Mouse (Mus musculus) midbrain, embryonic 11.5 days (tissue): Measurements from ENCODE around the gene Shc3. TPM values are rescaled to one million over a fixed set of nuclear protein-coding genes. Genes with fewer than 3 reads are reported as not detected.

Experiments used
- ATAC-seq: fragments of 200-750 bp; cut with Nextera tagmentation; 2 replicates; pipeline ENCODE4 v1.8.0; 2017; ENCODE audit warnings: moderate TSS enrichment, moderate library complexity; ENCODE audit not compliant: low FRiP score
- DNase-seq: peaks from one replicate; pipeline ENCODE4 v3.0.0; 2015; ENCODE audit warnings: low spot score; ENCODE audit errors: missing footprints
- H3K27ac ChIP-seq: fragments of 300-500 bp; sonication (generic); 2 replicates; pipeline ENCODE4 v1.5.1; 2014; ENCODE audit warnings: low read depth, low read length
- H3K27me3 ChIP-seq: fragments of 300-500 bp; sonication (generic); 2 replicates; pipeline ENCODE4 v1.6.1; 2014; ENCODE audit warnings: mild to moderate bottlenecking, low read length, moderate library complexity, mixed read lengths; ENCODE audit not compliant: control insufficient read depth, insufficient read depth
- H3K36me3 ChIP-seq: fragments of 300-500 bp; sonication (generic); 2 replicates; pipeline ENCODE4 v1.6.1; 2014; ENCODE audit warnings: mild to moderate bottlenecking, low read length, moderate library complexity, mixed read lengths; ENCODE audit not compliant: control insufficient read depth, insufficient read depth
- H3K4me1 ChIP-seq: fragments of 300-500 bp; sonication (generic); 2 replicates; pipeline ENCODE4 v1.6.1; 2014; ENCODE audit warnings: low read length; ENCODE audit not compliant: control insufficient read depth, insufficient read depth
- H3K4me2 ChIP-seq: fragments of 300-500 bp; sonication (generic); 2 replicates; pipeline ENCODE4 v1.6.1; 2014; ENCODE audit warnings: mild to moderate bottlenecking, moderate library complexity
- H3K4me3 ChIP-seq: fragments of 300-500 bp; sonication (generic); 2 replicates; pipeline ENCODE4 v1.5.1; 2014; ENCODE audit warnings: low read depth, low read length
- H3K9ac ChIP-seq: fragments of 300-500 bp; sonication (generic); 2 replicates; pipeline ENCODE4 v1.6.1; 2014; ENCODE audit warnings: low read length
- H3K9me3 ChIP-seq: fragments of 300-500 bp; sonication (generic); 2 replicates; pipeline ENCODE4 v1.6.1; 2016; ENCODE audit warnings: low read length; ENCODE audit not compliant: control insufficient read depth
- WGBS: fragments of 180-500 bp; shearing (Covaris S2); extraction: QIAGEN DNeasy Blood & Tissue Kit; methylation state at CpG from one replicate; pipeline ENCODE4 v1.1.7; 2014; 5-methylcytosine and 5-hydroxymethylcytosine counted together
- polyA plus RNA-seq: library from polyadenylated mRNA; unstranded; fragments of >200 nt; fragmentation: Nextera tagmentation; extraction: Ambion mirVana; gene quantifications from 2 replicates; pipeline ENCODE4 v1.2.1, GENCODE M21; 2014

Gene Shc3
- polyA plus RNA-seq, 1 experiment from 2014 or later, result 5.7 TPM

- no peak overlapping the region for H3K4me2 ChIP-seq
- H3K4me1 ChIP-seq, result no peaks in the 10 kb centered on the region
- no peak overlapping the region for H3K9ac ChIP-seq
- H3K27ac ChIP-seq, result no peak overlapping the region
- no peak for DNase-seq
- H3K4me3 ChIP-seq, result no peak overlapping the region
- H3K9me3 ChIP-seq, result no peaks in the 10 kb centered on the region
- no peak for ATAC-seq
- H3K36me3 ChIP-seq, result no peaks in the 10 kb centered on the region
- 82% methylated on average over 11 of the region's 11 CpGs for WGBS
- H3K27me3 ChIP-seq, result no peaks in the 10 kb centered on the region
These were observed 88.7 kb downstream of the Shc3 start for GRCm38 (mm10) chr13:51480341-51481011.

DNA sequence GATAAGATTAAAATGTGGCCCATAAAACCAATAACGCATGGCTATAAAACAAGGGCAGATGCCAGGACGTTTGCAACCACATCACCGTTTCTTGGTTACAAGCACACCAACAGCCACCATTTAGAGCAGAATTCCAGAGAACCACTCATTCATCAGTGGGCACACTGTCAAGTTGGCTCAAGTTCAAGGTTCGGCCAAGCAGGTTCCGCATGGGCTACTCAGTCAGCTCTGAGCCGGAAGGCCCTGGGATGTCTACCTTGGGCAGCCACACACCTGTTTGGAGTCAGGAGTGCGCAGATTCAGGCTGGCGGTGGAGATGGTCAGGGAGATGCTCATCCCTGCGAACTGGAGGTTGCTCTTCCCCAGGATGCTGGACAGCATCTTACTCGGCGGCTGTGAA is 89.4 kb downstream of the Shc3 start:
- no peak overlapping the region for H3K4me2 ChIP-seq
- H3K27me3 ChIP-seq, result no peaks in the 10 kb centered on the region
- no peaks in the 10 kb centered on the region for H3K4me1 ChIP-seq
- no peak overlapping the region for H3K4me3 ChIP-seq
- no peak for DNase-seq
- no peaks in the 10 kb centered on the region for H3K36me3 ChIP-seq
- no peaks in the 10 kb centered on the region for H3K9me3 ChIP-seq
- H3K27ac ChIP-seq, result no peak overlapping the region
- WGBS, result 89% methylated on average over 11 of the region's 11 CpGs
- no peak for ATAC-seq
- no peak overlapping the region for H3K9ac ChIP-seq

- Histone ChIP-seq H3K27ac (no peak overlapping the region), H3K36me3 (no peaks in the 10 kb centered on the region), H3K4me3 (no peak overlapping the region), H3K27me3 (no peaks in the 10 kb centered on the region), H3K4me1 (no peaks in the 10 kb centered on the region), H3K4me2 (no peak overlapping the region), H3K9me3 (no peaks in the 10 kb centered on the region), H3K9ac (no peak overlapping the region)
- no peak for DNase-seq
- 87% methylated on average over 10 of the region's 10 CpGs for WGBS
- no peak for ATAC-seq
These were observed 92.2 kb downstream of the Shc3 start for GRCm38 (mm10) chr13:51476991-51477390.

GRCm38 (mm10) chr13:51468697-51469250 is 100.4 kb downstream of the Shc3 start:
- ATAC-seq (no peak), DNase-seq (no peak)
- Histone ChIP-seq H3K4me1 (no peaks in the 10 kb centered on the region), H3K4me2 (no peak overlapping the region), H3K9me3 (no peaks in the 10 kb centered on the region), H3K9ac (no peak overlapping the region), H3K27me3 (no peaks in the 10 kb centered on the region), H3K27ac (no peak overlapping the region), H3K36me3 (no peaks in the 10 kb centered on the region), H3K4me3 (no peak overlapping the region)
- 77% methylated on average over 17 of the region's 17 CpGs for WGBS

DNA sequence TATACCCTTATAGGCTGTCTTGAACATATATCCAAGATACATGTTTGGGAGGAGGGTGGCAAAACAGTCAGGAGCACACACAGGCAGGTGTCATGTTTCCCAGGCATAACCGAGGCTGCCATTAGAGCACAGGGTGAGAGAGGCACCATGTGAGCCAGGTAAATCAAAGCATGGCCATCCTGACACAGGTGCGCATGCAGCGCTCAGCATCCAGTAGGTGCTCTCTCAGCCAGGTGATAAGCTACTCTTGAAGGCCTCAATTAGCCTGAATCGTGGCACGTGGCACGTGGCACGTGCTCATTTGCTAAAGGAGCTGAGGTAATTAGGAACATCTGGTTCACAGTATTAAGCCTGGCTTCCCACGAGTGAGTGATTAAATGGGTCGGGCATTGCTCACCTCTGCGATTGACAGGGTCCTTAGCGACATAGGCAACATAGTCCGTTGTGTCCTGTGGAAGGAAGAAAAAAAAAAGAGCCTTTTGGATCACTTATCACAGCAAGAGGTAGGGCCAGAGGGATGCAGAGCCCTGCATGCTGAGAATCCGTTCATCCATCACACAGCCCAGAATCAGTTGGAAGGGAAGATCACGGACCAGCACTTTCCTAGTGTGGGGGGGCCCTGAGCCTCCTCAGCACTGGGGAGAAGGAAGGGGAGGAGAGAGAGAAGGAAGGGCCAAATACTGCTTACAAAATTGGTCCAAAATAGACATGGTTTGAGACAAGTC is 102.9 kb downstream of the Shc3 start:
- H3K4me2 ChIP-seq, result no peak overlapping the region
- H3K9me3 ChIP-seq, result no peaks in the 10 kb centered on the region
- no peaks in the 10 kb centered on the region for H3K36me3 ChIP-seq
- 85% methylated on average over 14 of the region's 14 CpGs for WGBS
- H3K27ac ChIP-seq, result no peak overlapping the region
- no peaks in the 10 kb centered on the region for H3K27me3 ChIP-seq
- DNase-seq (no peak), ATAC-seq (no peak)
- H3K9ac ChIP-seq, result no peak overlapping the region
- no peaks in the 10 kb centered on the region for H3K4me1 ChIP-seq
- no peak overlapping the region for H3K4me3 ChIP-seq

DNA sequence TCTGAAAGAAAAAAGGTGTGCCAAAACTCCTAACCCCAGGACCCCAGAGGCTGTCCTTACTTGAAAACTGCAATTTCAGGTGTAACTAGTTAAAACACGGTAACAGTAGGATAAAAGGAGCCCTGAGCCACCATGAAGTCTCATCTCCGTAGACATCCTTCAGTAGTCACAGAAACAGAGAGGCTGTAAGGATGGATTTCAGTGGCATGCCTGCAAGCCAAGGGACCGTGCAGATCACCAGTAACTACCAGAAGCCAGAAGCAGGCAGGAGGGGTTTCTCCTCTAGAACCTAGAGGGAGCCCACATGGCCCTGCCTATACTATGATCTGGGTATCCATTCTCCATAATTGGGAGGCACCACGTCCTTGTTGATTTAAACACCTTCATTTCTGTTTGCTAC is 104.9 kb downstream of the Shc3 start:
- Histone ChIP-seq H3K4me1 (no peaks in the 10 kb centered on the region), H3K4me3 (no peak overlapping the region), H3K27me3 (no peaks in the 10 kb centered on the region), H3K9me3 (no peaks in the 10 kb centered on the region), H3K9ac (no peak overlapping the region), H3K4me2 (no peak overlapping the region), H3K36me3 (no peaks in the 10 kb centered on the region; the same call in 1 of the 2 replicates), H3K27ac (no peak overlapping the region)
- ATAC-seq (no peak), DNase-seq (no peak)
- 74% methylated on average over 4 of the region's 4 CpGs for WGBS

DNA sequence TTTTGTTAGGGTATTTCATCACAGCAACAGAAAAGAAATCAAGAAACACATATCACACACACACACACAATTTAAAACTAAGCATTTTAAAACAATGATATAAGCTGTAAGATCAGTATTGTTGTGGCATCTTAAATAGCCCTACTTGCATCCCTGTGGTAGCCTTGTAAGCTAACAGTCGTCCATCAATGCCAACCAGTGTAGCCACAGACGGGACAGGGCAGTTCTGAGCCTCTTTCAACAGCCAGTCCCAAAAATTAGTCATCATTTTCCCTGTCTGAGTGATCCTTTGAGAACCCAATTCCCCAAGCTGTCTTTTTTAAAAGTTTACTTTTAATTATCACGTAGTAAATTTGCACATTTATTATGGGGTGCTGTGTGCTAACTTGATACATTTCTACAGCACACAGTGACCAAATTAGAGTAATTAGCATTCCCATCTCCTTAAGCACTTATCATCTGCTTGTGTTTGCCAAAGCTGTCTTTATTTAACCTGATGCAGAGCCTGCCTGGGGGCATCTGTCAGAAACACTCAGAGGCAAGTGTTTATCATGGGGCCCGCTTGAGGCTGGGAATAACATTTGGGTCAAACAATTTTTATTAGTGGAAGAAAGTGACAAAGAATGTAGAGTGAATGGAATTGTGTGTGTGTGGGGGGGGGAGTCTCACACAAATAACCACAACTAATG is 112.9 kb downstream of the Shc3 start:
- DNase-seq (no peak), ATAC-seq (no peak)
- 67% methylated on average over 4 of the region's 4 CpGs for WGBS
- no peak overlapping the region for H3K4me3 ChIP-seq
- H3K4me2 ChIP-seq, result no peak overlapping the region
- H3K9ac ChIP-seq, result no peak overlapping the region
- H3K36me3 ChIP-seq, result no peaks in the 10 kb centered on the region; the same call in 1 of the 2 replicates
- no peak overlapping the region for H3K27ac ChIP-seq
- no peaks in the 10 kb centered on the region for H3K9me3 ChIP-seq
- H3K27me3 ChIP-seq, result no peaks in the 10 kb centered on the region
- H3K4me1 ChIP-seq, result no peaks in the 10 kb centered on the region

- Histone ChIP-seq H3K27ac (no peak overlapping the region), H3K4me3 (no peak overlapping the region), H3K9ac (no peak overlapping the region), H3K4me2 (no peak overlapping the region), H3K4me1 (no peaks in the 10 kb centered on the region), H3K27me3 (no peaks in the 10 kb centered on the region), H3K9me3 (no peaks in the 10 kb centered on the region), H3K36me3 (no peaks in the 10 kb centered on the region)
- ATAC-seq (no peak), DNase-seq (no peak)
- 80% methylated on average over 4 of the region's 4 CpGs for WGBS
These were observed 122.7 kb downstream of the Shc3 start for GRCm38 (mm10) chr13:51446550-51446949.

- ATAC-seq, result no peak
- WGBS, result 88% methylated on average over 8 of the region's 8 CpGs
These were observed 126.3 kb downstream of the Shc3 start for GRCm38 (mm10) chr13:51442922-51443321.

More at GRCm38 (mm10) chr13:51442922-51443321, 126.3 kb downstream of the Shc3 start:
- Histone ChIP-seq H3K27ac (no peak overlapping the region), H3K4me1 (no peaks in the 10 kb centered on the region), H3K27me3 (no peaks in the 10 kb centered on the region), H3K36me3 (no peaks in the 10 kb centered on the region), H3K4me3 (no peak overlapping the region), H3K4me2 (no peak overlapping the region), H3K9me3 (no peaks in the 10 kb centered on the region), H3K9ac (no peak overlapping the region)
- no peak for DNase-seq
